Mouse (Mus musculus) heart, postnatal 10 days (tissue): ENCODE measurements around the gene Slc38a3. TPM values are rescaled to one million over a fixed set of nuclear protein-coding genes. Genes with fewer than 3 reads are reported as not detected.
A peak's percentile ranks its signal among the peaks of the same experiment; 100 is the strongest.

ENCODE experiments used
- DNase-seq, 2 experiments: peaks; one replicate each; pipeline ENCODE4 v3.0.0; 2021
- intact Hi-C: fragments of 180-260 bp; cut with DNase I; formaldehyde crosslinking; loops from one replicate; pipeline ENCODE4 v1.15.1; 2025
- total RNA-seq, 2 experiments: library from RNA; stranded (reverse); gene quantifications; 2 replicates each; pipeline ENCODE4 v1.2.3; 2021

The Slc38a3 gene
- total RNA-seq, 2 experiments from 2014 or later: 20.5 to 22.6 TPM

DNA sequence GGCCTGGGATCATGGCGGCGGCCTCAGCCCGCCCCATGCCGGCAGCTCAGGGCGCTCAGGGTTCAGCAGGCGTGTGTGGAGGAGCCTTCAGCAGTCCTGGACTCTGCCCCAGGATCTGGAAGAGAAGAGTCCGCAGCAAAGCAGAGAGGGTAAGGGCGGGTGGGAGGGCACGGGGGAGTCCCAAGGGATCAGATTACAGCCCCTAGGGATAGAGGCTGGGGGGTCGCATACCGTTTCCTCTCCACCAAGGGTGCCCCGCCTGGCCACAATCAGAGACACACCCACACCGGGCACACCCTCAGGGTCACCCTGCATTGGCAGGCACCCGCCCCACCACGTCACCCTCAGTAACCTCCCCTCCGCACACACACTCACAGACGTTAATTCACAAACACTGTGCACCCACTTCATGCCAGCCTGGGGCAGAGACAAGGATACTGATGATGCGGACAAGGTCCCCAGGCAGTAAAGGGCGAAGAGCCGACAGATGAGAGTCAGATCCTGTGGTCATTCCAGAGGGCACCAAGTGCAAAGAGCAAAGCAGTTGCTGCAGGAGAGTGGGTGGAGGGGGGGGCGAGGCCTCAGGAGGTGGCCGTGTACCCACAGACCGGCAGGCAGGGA lies 64.2 kb downstream of the Slc38a3 start:
- intact Hi-C loops: no loop called here
- peak in 1 of 2 experiments; percentile 58 for DNase-seq

GRCm38 (mm10) chr9:107603251-107603650 lies 66.1 kb downstream of the Slc38a3 start:
- no peak for DNase-seq
- intact Hi-C loops: loop anchor here (5.0 kb wide), 1 partner anchor 134 kb away; no protein-coding TSS in a partner anchor

DNA sequence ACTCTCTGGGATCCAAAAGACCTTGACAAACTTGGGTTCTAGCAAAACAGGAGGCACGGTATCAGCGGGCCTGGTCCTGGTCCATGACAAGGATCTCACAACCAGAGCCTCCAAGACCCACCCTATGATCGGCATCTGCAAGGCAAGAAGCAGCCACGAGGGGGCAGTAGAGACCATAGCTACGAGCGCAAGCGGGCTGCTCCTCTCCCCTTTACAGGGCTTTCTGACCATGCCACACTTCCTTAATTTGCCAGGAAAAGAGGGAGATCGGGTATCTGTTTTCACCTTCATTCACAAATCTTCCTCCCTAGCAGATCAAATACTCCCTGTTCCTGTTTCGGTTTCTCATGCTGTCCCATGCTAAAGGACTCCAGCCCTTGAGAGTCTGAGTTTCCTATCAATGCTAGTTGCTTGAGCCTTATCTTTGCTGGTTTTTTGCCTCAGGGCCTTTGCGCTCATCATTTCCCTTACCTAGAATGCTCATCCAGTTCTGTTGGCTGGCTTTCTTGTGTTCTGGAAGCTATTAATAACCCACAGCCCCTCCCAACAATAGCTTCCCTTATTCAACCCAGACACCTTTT lies 67.2 kb downstream of the Slc38a3 start:
- peak; percentile 94 to 97 for DNase-seq
- intact Hi-C loops: loop anchor here (1.0 to 5.0 kb wide), 3 partner anchors 42 to 135 kb away; no protein-coding TSS in a partner anchor

- intact Hi-C loops: loop anchor here (5.0 kb wide), 1 partner anchor 136 kb away; no protein-coding TSS in a partner anchor
- DNase-seq: no peak
Observed at GRCm38 (mm10) chr9:107601275-107601674, 68.1 kb downstream of the Slc38a3 start.

GRCm38 (mm10) chr9:107600745-107601144 lies 68.6 kb downstream of the Slc38a3 start:
- no peak for DNase-seq
- intact Hi-C loops: loop anchor here (5.0 kb wide), 1 partner anchor 137 kb away; no protein-coding TSS in a partner anchor

Other genes with a start within 250 kb of the Slc38a3 start
- gene Tmem115, start 135.6 kb downstream of the Slc38a3 start, total RNA-seq: 10 to 100 TPM; 25.0 to 26.5 TPM
- gene Cyb561d2, start 127.3 kb downstream of the Slc38a3 start, total RNA-seq: 1 to 10 TPM; 5.5 to 6.2 TPM
- gene Nprl2, start 127.3 kb downstream of the Slc38a3 start, total RNA-seq: 10 to 100 TPM; 12.9 to 16.7 TPM
- gene Zmynd10, start 122.2 kb downstream of the Slc38a3 start, total RNA-seq: not detected
- 10 to 100 TPM; 28.8 to 32.0 TPM for gene Rassf1, start 118.0 kb downstream of the Slc38a3 start, total RNA-seq
- 10 to 100 TPM; 25.7 to 26.8 TPM for gene Tusc2, start 106.3 kb downstream of the Slc38a3 start, total RNA-seq
- gene Hyal2, start 101.6 kb downstream of the Slc38a3 start, total RNA-seq: 10 to 100 TPM; 47.0 to 56.0 TPM
- 1 to 10 TPM; 3.9 to 5.7 TPM for gene Hyal1, start 92.6 kb downstream of the Slc38a3 start, total RNA-seq
- 10 to 100 TPM; 13.0 to 16.2 TPM for gene Naa80, start 90.6 kb downstream of the Slc38a3 start, total RNA-seq
- under 1 TPM; 0.41 to 0.79 TPM for gene Hyal3, start 88.7 kb downstream of the Slc38a3 start, total RNA-seq
- gene Ifrd2, start 81.9 kb downstream of the Slc38a3 start, total RNA-seq: 10 to 100 TPM; 36.9 to 40.7 TPM
- 10 to 100 TPM; 15.4 to 17.3 TPM for gene Sema3b, start 60.3 kb downstream of the Slc38a3 start, total RNA-seq
- gene Gnai2, start 34.2 kb downstream of the Slc38a3 start, total RNA-seq: 100 to 1,000 TPM; 422 to 478 TPM
- gene Gnat1, start 10.2 kb upstream of the Slc38a3 start, total RNA-seq: not detected
- gene Sema3f, start 40.9 kb upstream of the Slc38a3 start, total RNA-seq: 10 to 100 TPM; 19.4 to 22.2 TPM
- 10 to 100 TPM; 57.8 to 66.6 TPM for gene Rbm5, start 101.5 kb upstream of the Slc38a3 start, total RNA-seq
- gene Rbm6, start 203.7 kb upstream of the Slc38a3 start, total RNA-seq: 10 to 100 TPM; 34.6 to 38.3 TPM
- 1 to 10 TPM; 7.6 to 9.6 TPM for gene Mon1a, start 218.6 kb upstream of the Slc38a3 start, total RNA-seq
- gene Mst1r, start 237.3 kb upstream of the Slc38a3 start, total RNA-seq: 1 to 10 TPM; 2.5 to 3.7 TPM